Mouse (Mus musculus): ENCODE measurements at regions not wholly inside any gene's neighbourhood (a gene's known extent, or its start where the extent isn't known, plus 50 kb on each side); places are given as distances from the start of the nearest gene placed in this dataset.

- ChIA-PET CTCF (interaction anchor here in 1 of 4 experiments (2.1 kb wide), 1 partner anchor 35 kb away, joined by 6 read pairs; no protein-coding TSS in a partner anchor), POLR2A (interaction anchor here in 2 of 4 experiments (0.5 to 1.3 kb wide), 3 partner anchors 10 to 865 kb away, joined by 3 to 4 read pairs (median 3); no protein-coding TSS in a partner anchor)
Measured at GRCm38 (mm10) chr11:113129975-113130374, 348.0 kb downstream of the Sox9 start.

- ChIA-PET POLR2A (interaction anchor here in 3 of 4 experiments (0.5 to 1.2 kb wide), 10 partner anchors 9 to 520 kb away, joined by 3 to 5 read pairs (median 3); no protein-coding TSS in a partner anchor), CTCF (interaction anchor here (0.5 to 1.5 kb wide), 10 partner anchors 32 to 771 kb away, joined by 3 to 8 read pairs (median 3); partner anchors contain the start of gene Cpsf4l (in 1 of the 4))
Measured at GRCm38 (mm10) chr11:113132078-113133064, 350.3 kb downstream of the Sox9 start.

- CTCF ChIA-PET: interaction anchor here in 3 of 4 experiments (0.5 to 1.5 kb wide), 4 partner anchors 31 to 1141 kb away, joined by 4 to 8 read pairs (median 4); no protein-coding TSS in a partner anchor
Measured at GRCm38 (mm10) chr11:113133407-113133806, 351.4 kb downstream of the Sox9 start.

GRCm38 (mm10) chr11:113135261-113135660 is 353.2 kb downstream of the Sox9 start:
- CTCF ChIA-PET: interaction anchor here in 3 of 4 experiments (0.5 to 0.7 kb wide), 4 partner anchors 30 to 458 kb away, joined by 3 read pairs; no protein-coding TSS in a partner anchor

More at GRCm38 (mm10) chr11:113133407-113133806, 351.4 kb downstream of the Sox9 start:
- POLR2A ChIA-PET: no interaction called here

GRCm38 (mm10) chr11:113138462-113138861 is 356.4 kb downstream of the Sox9 start:
- ChIA-PET POLR2A (no interaction called here), CTCF (interaction anchor here in 1 of 4 experiments (0.6 kb wide), 1 partner anchor 49 kb away, joined by 3 read pairs; no protein-coding TSS in a partner anchor)

More at GRCm38 (mm10) chr11:113135261-113135660, 353.2 kb downstream of the Sox9 start:
- POLR2A ChIA-PET: interaction anchor here in 1 of 4 experiments (0.6 to 1.0 kb wide), 2 partner anchors 13 to 57 kb away, joined by 3 to 4 read pairs; no protein-coding TSS in a partner anchor

GRCm38 (mm10) chr11:113140595-113140994 is 358.6 kb downstream of the Sox9 start:
- ChIA-PET POLR2A (interaction anchor here in 1 of 4 experiments (0.6 kb wide), 1 partner anchor 576 kb away, joined by 3 read pairs; no protein-coding TSS in a partner anchor), CTCF (no interaction called here)

- ChIA-PET CTCF (no interaction called here), POLR2A (no interaction called here)
Measured at GRCm38 (mm10) chr11:113142816-113143215, 360.8 kb downstream of the Sox9 start.

- CTCF ChIA-PET: interaction anchor here in 1 of 4 experiments (1.3 kb wide), 1 partner anchor 14 kb away, joined by 3 read pairs; no protein-coding TSS in a partner anchor
- POLR2A ChIA-PET: interaction anchor here in 2 of 4 experiments (0.5 to 1.1 kb wide), 2 partner anchors 24 to 101 kb away, joined by 3 to 4 read pairs; no protein-coding TSS in a partner anchor
Measured at GRCm38 (mm10) chr11:113143839-113144627, 362.0 kb downstream of the Sox9 start.

GRCm38 (mm10) chr11:113145721-113146120 is 363.7 kb downstream of the Sox9 start:
- CTCF ChIA-PET: interaction anchor here in 3 of 4 experiments (0.7 to 2.0 kb wide), 3 partner anchors 19 to 1989 kb away, joined by 3 to 6 read pairs (median 5); no protein-coding TSS in a partner anchor
- POLR2A ChIA-PET: interaction anchor here in 1 of 4 experiments (0.6 to 1.0 kb wide), 2 partner anchors 25 to 1847 kb away, joined by 3 to 5 read pairs; no protein-coding TSS in a partner anchor

GRCm38 (mm10) chr11:113146762-113147161 is 364.7 kb downstream of the Sox9 start:
- ChIA-PET CTCF (interaction anchor here in 3 of 4 experiments (0.6 to 2.0 kb wide), 3 partner anchors 18 to 362 kb away, joined by 5 to 6 read pairs (median 5); no protein-coding TSS in a partner anchor), POLR2A (no interaction called here)

- ChIA-PET POLR2A (interaction anchor here in 1 of 4 experiments (0.6 kb wide), 1 partner anchor 1769 kb away, joined by 3 read pairs; no protein-coding TSS in a partner anchor), CTCF (interaction anchor here in 2 of 4 experiments (0.8 to 2.0 kb wide), 2 partner anchors 17 to 25 kb away, joined by 5 to 6 read pairs; no protein-coding TSS in a partner anchor)
Measured at GRCm38 (mm10) chr11:113147535-113148197, 365.6 kb downstream of the Sox9 start.

GRCm38 (mm10) chr11:113148198-113148537 is 366.1 kb downstream of the Sox9 start:
- ChIA-PET POLR2A (interaction anchor here in 1 of 4 experiments (0.6 kb wide), 1 partner anchor 1768 kb away, joined by 3 read pairs; no protein-coding TSS in a partner anchor), CTCF (interaction anchor here in 1 of 4 experiments (0.8 kb wide), 1 partner anchor 25 kb away, joined by 6 read pairs; no protein-coding TSS in a partner anchor)

- CTCF ChIA-PET: interaction anchor here in 3 of 4 experiments (0.6 to 1.9 kb wide), 3 partner anchors 9 to 1625 kb away, joined by 3 to 5 read pairs (median 5); no protein-coding TSS in a partner anchor
- POLR2A ChIA-PET: interaction anchor here in 1 of 4 experiments (0.6 kb wide), 1 partner anchor 64 kb away, joined by 3 read pairs; no protein-coding TSS in a partner anchor
Measured at GRCm38 (mm10) chr11:113155515-113155914, 373.5 kb downstream of the Sox9 start.

- ChIA-PET POLR2A (interaction anchor here (0.5 to 1.5 kb wide), 7 partner anchors 31 to 1008 kb away, joined by 3 to 6 read pairs (median 3); no protein-coding TSS in a partner anchor), CTCF (interaction anchor here (0.5 to 2.1 kb wide), 20 partner anchors 8 to 1950 kb away, joined by 3 to 19 read pairs (median 6); partner anchors contain the start of gene Sox9 (in 2 of the 4))
Measured at GRCm38 (mm10) chr11:113163941-113164340, 381.9 kb downstream of the Sox9 start.

- CTCF ChIA-PET: interaction anchor here (0.5 to 2.1 kb wide), 64 partner anchors 8 to 1950 kb away, joined by 3 to 19 read pairs (median 5); partner anchors contain the start of gene Sox9 (in 2 of the 4)
- POLR2A ChIA-PET: interaction anchor here (0.5 to 1.5 kb wide), 12 partner anchors 8 to 1009 kb away, joined by 3 to 8 read pairs (median 4); no protein-coding TSS in a partner anchor
Measured at GRCm38 (mm10) chr11:113164510-113164909, 382.5 kb downstream of the Sox9 start.

GRCm38 (mm10) chr11:113165069-113165795 is 383.2 kb downstream of the Sox9 start:
- POLR2A ChIA-PET: interaction anchor here (0.6 to 1.5 kb wide), 9 partner anchors 8 to 453 kb away, joined by 3 to 8 read pairs (median 4); no protein-coding TSS in a partner anchor

More at GRCm38 (mm10) chr11:113165069-113165795, 383.2 kb downstream of the Sox9 start:
- CTCF ChIA-PET: interaction anchor here (0.5 to 2.1 kb wide), 69 partner anchors 8 to 1628 kb away, joined by 3 to 19 read pairs (median 4); partner anchors contain the start of gene Sox9 (in 2 of the 4)
